Mouse (Mus musculus) megakaryocyte, embryonic 14.5 days (primary cell): ENCODE data around the gene Prickle3. TPM values are rescaled to one million over a fixed set of nuclear protein-coding genes. Genes with fewer than 3 reads are reported as not detected.

Source experiments
- H3K27me3 ChIP-seq: replicated peaks from 2 replicates; pipeline ENCODE3; 2012; ENCODE audit warnings: inconsistent platforms
- H3K36me3 ChIP-seq: replicated peaks from 2 replicates; pipeline ENCODE3; 2012; ENCODE audit warnings: low read length, inconsistent platforms, mixed read lengths
- H3K4me1 ChIP-seq: 2 replicates; pipeline ENCODE4 v1.6.1; 2012; ENCODE audit warnings: inconsistent platforms
- H3K4me3 ChIP-seq: replicated peaks from 2 replicates; pipeline ENCODE3; 2012; ENCODE audit warnings: moderate library complexity, mild to moderate bottlenecking, inconsistent platforms
- H3K9me3 ChIP-seq: 2 replicates; pipeline ENCODE4 v1.6.1; 2012; ENCODE audit warnings: inconsistent platforms
- FLI1 ChIP-seq: IDR thresholded peaks from 2 replicates; pipeline ENCODE4 v1.6.1; 2012; ENCODE audit warnings: low read length, inconsistent platforms, mixed read lengths
- GATA1 ChIP-seq: IDR thresholded peaks from 3 replicates; pipeline ENCODE4 v1.6.1; 2012; ENCODE audit warnings: mixed read lengths, low read length, inconsistent platforms, borderline replicate concordance
- polyA plus RNA-seq: library from polyadenylated mRNA; stranded (reverse); fragments of >175 nt; gene quantifications from 2 replicates; pipeline ENCODE4 v1.2.3, GENCODE M21; 2012; ENCODE audit warnings: low replicate concordance; ENCODE audit not compliant: insufficient read depth

Prickle3 gene
- polyA plus RNA-seq, 1 experiment: 3.0 TPM

GRCm38 (mm10) chrX:7645349-7645748 lies 11.7 kb upstream of the Prickle3 start:
- Histone ChIP-seq H3K36me3 (no peaks in the 10 kb centered on the region), H3K27me3 (peaks cover 31% of the 10 kb centered on the region), H3K4me1 (peaks cover 19% of the 10 kb centered on the region), H3K9me3 (no peaks in the 10 kb centered on the region), H3K4me3 (no peak overlapping the region)
- no peak for TF ChIP-seq FLI1
- TF ChIP-seq GATA1: no peak

GRCm38 (mm10) chrX:7648671-7649304 lies 8.3 kb upstream of the Prickle3 start:
- Histone ChIP-seq H3K9me3 (no peaks in the 10 kb centered on the region), H3K27me3 (peaks cover 7% of the 10 kb centered on the region), H3K36me3 (no peaks in the 10 kb centered on the region), H3K4me3 (peak overlapping the region; percentile 91), H3K4me1 (peaks cover 15% of the 10 kb centered on the region)
- TF ChIP-seq FLI1 (no peak), GATA1 (no peak)

- TF ChIP-seq FLI1: no peak
- TF ChIP-seq GATA1: no peak
- H3K36me3 ChIP-seq: no peaks in the 10 kb centered on the region
- H3K4me1 ChIP-seq: peaks cover 11% of the 10 kb centered on the region
- H3K9me3 ChIP-seq: no peaks in the 10 kb centered on the region
- H3K27me3 ChIP-seq: peaks cover 27% of the 10 kb centered on the region
- peak overlapping the region; percentile 46 for H3K4me3 ChIP-seq
These were observed 1.1 kb downstream of the Prickle3 start for GRCm38 (mm10) chrX:7658031-7658784.

GRCm38 (mm10) chrX:7658785-7659589 lies 1.9 kb downstream of the Prickle3 start:
- no peaks in the 10 kb centered on the region for H3K9me3 ChIP-seq
- H3K4me3 ChIP-seq: no peak overlapping the region
- H3K36me3 ChIP-seq: no peaks in the 10 kb centered on the region
- no peak for TF ChIP-seq GATA1
- TF ChIP-seq FLI1: no peak
- peaks cover 11% of the 10 kb centered on the region for H3K4me1 ChIP-seq
- peaks cover 30% of the 10 kb centered on the region for H3K27me3 ChIP-seq

- Histone ChIP-seq H3K27me3 (peaks cover 34% of the 10 kb centered on the region), H3K4me3 (no peak overlapping the region), H3K9me3 (no peaks in the 10 kb centered on the region), H3K36me3 (no peaks in the 10 kb centered on the region), H3K4me1 (peaks cover 11% of the 10 kb centered on the region)
- TF ChIP-seq GATA1 (no peak), FLI1 (no peak)
These were observed 4.0 kb downstream of the Prickle3 start for GRCm38 (mm10) chrX:7661086-7661485.

- Histone ChIP-seq H3K4me3 (no peak overlapping the region), H3K27me3 (peaks cover 24% of the 10 kb centered on the region), H3K9me3 (no peaks in the 10 kb centered on the region), H3K4me1 (peaks cover 11% of the 10 kb centered on the region), H3K36me3 (no peaks in the 10 kb centered on the region)
- TF ChIP-seq FLI1: no peak
These were observed 5.9 kb downstream of the Prickle3 start for GRCm38 (mm10) chrX:7662936-7663335.

- Histone ChIP-seq H3K9me3 (no peaks in the 10 kb centered on the region), H3K4me3 (no peak overlapping the region), H3K27me3 (peaks cover 17% of the 10 kb centered on the region), H3K4me1 (peaks cover 5% of the 10 kb centered on the region), H3K36me3 (no peaks in the 10 kb centered on the region)
- TF ChIP-seq FLI1: no peak
- TF ChIP-seq GATA1: no peak
These were observed 7.7 kb downstream of the Prickle3 start for GRCm38 (mm10) chrX:7664791-7665190.

- Histone ChIP-seq H3K4me1 (peaks cover 12% of the 10 kb centered on the region), H3K36me3 (no peaks in the 10 kb centered on the region), H3K4me3 (no peak overlapping the region), H3K27me3 (peaks cover 21% of the 10 kb centered on the region), H3K9me3 (no peaks in the 10 kb centered on the region; the same call in 1 of the 2 replicates)
- TF ChIP-seq FLI1 (no peak), GATA1 (no peak)
These were observed 8.9 kb downstream of the Prickle3 start for GRCm38 (mm10) chrX:7665739-7666502.

GRCm38 (mm10) chrX:7670390-7670881 lies 13.4 kb downstream of the Prickle3 start:
- Histone ChIP-seq H3K27me3 (peaks cover 28% of the 10 kb centered on the region), H3K4me3 (peak overlapping the region; percentile 90), H3K4me1 (peaks cover 34% of the 10 kb centered on the region), H3K36me3 (no peaks in the 10 kb centered on the region), H3K9me3 (no peaks in the 10 kb centered on the region; the same call in 1 of the 2 replicates)
- TF ChIP-seq FLI1 (no peak), GATA1 (no peak)
